Mouse (Mus musculus) spleen, adult 2 months (tissue): ENCODE measurements around the gene Gm17428.
"Not testable (repeated sequence)": the region's sequence is repeated elsewhere in the genome, so short reads cannot be mapped to it uniquely, and the experiment has no call there.

Source experiments
- CTCF ChIP-seq: fragments of 200-500 bp; IDR thresholded peaks from 2 replicates; pipeline ENCODE4 v1.5.1; 2011; ENCODE audit warnings: mild to moderate bottlenecking, inconsistent platforms; ENCODE audit not compliant: insufficient read depth, insufficient read length, insufficient replicate concordance; ENCODE audit errors: extremely low read depth
- POLR2A ChIP-seq: fragments of 200-500 bp; IDR thresholded peaks from 2 replicates; pipeline ENCODE4 v1.6.1; 2011; ENCODE audit warnings: low read depth, low read length, inconsistent platforms

DNA sequence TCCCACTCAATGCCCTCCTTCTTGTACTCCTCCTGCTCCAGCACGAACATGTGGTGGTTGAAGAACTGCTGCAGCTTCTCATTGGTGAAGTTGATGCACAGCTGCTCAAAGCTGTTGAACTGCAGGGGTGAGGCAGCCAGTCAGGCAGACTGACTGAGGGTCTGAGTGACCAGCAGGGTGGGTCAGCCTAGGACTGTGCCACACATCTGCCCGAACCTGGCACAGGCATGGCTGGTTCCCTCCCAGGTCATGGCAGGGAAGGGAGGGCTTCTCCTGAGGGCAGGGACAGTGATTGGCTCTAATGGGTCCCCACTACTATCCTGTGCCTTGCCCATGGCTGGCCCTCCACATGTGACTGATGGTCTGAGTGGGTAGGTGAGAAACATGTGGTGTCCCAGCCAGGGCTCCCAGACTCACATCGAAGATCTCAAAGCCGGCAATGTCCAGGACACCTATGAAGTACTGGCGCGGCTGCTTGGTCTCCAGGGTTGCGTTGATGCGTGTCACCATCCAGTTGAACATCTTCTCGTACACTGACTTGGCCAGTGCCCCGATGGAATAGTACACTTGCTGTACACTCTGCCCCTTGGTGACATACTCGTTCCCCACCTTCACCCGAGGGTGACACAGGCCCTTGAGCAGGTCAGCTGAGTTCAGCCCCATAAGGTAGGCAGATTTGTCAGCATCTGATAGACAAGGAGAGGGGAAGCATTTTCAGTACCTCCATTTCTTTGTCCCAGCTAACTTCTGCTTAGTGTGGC, 16.7 kb upstream of the Gm17428 start:
- not testable (repeated sequence) for TF ChIP-seq POLR2A, CTCF
